Mouse (Mus musculus) gastrocnemius, postnatal 14 days (tissue): ENCODE results near the gene 1700001O22Rik. TPM values are rescaled to one million over a fixed set of nuclear protein-coding genes. Genes with fewer than 3 reads are reported as not detected.

ENCODE experiments used
- DNase-seq: peaks from one replicate; pipeline ENCODE4 v3.0.0; 2021; ENCODE audit warnings: mixed read lengths
- intact Hi-C: fragments of 180-260 bp; cut with DNase I; formaldehyde crosslinking; loops from one replicate; pipeline ENCODE4 v1.15.1; 2025; ENCODE audit warnings: low total_unique reads
- long read RNA-seq, 2 experiments: library from polyadenylated mRNA; stranded (forward); transcript quantifications; one replicate each; pipeline ENCODE4 v2.0.0; 2021
- total RNA-seq, 2 experiments: library from RNA; stranded (reverse); gene quantifications; 2 replicates each; pipeline ENCODE4 v1.2.3; 2021

Gene 1700001O22Rik
- total RNA-seq, result under 1 TPM; 0.44 to 0.45 TPM
- long read RNA-seq, experiment 1, result 0 reads
- long read RNA-seq, experiment 2, result 0 reads

DNA sequence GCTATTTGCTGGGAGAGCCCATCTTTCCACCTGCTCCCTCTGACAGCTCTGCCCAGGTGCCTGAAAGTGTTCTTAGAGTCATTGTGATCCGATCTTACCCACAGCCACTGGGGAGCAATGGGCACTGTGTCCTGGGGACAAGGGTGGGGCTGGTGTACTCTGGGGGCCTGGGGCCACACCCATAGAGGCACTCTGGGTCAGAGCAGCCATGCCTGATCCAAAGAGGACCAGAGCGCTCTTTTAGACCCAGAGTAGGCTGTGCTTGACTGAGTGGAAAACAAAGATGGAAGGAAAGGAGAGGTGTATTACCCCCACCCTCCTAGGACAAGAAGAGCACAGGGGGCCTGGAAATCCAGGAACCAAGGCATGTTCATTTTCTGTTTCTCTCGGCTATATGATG, at the start of gene 1700001O22Rik:
TSS of gene 1700001O22Rik (minus strand) at position 58 of the 400 bp plus-strand sequence.
- no peak for DNase-seq

GRCm38 (mm10) chr2:30852771-30853313, 49.4 kb upstream of the 1700001O22Rik start:
- intact Hi-C loops, result no loop called here
- no peak for DNase-seq

More for the DNA sequence above, at the start of gene 1700001O22Rik:
- intact Hi-C loops, result no loop called here

DNA sequence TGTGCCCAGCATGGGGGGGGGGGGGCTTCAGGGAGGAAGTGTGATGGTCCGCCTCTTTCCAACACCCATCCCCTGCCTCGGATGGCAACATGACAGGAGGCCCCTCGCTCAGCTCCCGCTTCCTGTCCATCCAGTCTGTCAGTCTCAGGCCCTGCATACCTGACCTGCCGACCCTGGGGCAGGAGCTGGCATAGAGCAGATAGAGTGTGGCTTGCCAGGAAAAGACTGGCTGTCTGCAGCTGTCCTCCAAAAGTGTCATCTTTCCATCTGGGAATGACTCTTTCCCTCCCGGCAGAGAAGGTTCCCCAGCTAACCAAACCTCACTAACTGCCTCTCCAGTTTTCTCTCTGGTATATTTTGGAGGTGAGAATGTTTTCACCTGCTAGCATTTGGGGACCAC, 47.1 kb upstream of the 1700001O22Rik start:
- no peak for DNase-seq
- intact Hi-C loops, result no loop called here

GRCm38 (mm10) chr2:30848184-30848583, 44.7 kb upstream of the 1700001O22Rik start:
- intact Hi-C loops, result no loop called here

GRCm38 (mm10) chr2:30846723-30847122, 43.3 kb upstream of the 1700001O22Rik start:
- intact Hi-C loops, result no loop called here

More at GRCm38 (mm10) chr2:30848184-30848583, 44.7 kb upstream of the 1700001O22Rik start:
- no peak for DNase-seq

GRCm38 (mm10) chr2:30846236-30846635, 42.8 kb upstream of the 1700001O22Rik start:
- intact Hi-C loops, result no loop called here
- DNase-seq, result no peak

More at GRCm38 (mm10) chr2:30846723-30847122, 43.3 kb upstream of the 1700001O22Rik start:
- DNase-seq, result no peak

DNA sequence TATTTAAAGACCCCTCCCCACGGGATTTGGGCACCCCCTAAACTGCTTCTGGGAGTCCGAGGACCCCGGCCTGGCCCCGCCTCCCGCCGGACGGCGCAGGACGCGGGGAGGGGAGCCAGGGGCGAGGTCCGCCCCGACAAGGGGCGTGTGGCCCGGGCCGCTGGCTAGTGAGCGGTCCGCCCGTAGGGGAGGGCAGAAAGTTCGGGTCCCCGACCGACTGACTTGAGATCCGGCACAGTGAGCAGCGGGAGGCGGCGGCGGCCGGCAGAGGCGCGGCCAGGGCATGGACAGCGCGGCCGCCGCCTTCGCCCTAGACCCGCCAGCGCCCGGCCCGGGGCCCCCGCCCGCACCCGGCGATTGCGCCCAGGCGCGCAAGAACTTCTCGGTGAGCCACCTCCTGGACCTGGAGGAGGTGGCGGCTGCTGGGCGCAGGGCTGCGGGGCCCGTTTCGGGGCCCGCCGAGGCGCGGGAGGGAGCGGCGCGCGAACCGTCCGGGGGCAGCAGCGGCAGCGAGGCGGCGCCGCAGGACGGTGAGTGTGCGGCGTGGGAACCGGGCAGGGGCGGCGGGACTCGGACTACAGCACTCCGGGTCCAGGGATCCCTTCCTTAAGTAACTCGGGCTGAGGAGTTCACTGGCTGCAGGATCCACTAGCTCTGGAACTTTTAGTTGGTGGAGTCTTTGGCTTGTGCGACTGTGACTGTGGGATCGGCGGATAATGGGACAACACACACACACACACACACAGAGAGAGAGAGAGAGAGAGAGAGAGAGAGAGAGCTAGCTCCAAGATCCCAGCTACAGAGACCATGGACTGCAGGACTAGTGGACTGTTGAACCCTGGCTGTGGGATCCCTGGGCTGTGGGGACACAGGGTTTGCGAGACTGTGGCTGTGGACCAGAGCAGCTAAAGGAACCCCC, 42.0 kb upstream of the 1700001O22Rik start:
- intact Hi-C loops, result no loop called here

DNA sequence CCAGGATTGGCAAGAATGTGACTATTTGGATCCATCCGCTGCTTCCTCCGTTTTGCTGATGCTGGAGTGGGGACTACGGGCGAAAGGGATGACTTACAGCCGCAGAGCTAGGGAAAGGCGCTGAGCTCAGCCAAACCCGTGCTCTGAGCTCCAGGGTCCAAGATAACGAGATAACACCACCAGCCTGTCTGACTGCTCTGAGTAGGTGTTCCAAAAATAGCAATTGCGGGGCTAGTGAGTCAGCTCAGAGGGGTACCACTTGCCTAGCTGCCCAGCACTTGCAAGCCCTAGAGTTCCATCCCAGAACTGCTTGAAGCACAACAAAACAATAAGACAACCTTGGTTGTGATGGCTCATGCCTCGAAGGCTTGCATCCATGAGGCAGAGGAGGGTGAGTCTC, 39.2 kb upstream of the 1700001O22Rik start:
- intact Hi-C loops, result no loop called here
- DNase-seq, result no peak

More for the DNA sequence above, 42.0 kb upstream of the 1700001O22Rik start:
- DNase-seq, result peak; percentile 53

DNA sequence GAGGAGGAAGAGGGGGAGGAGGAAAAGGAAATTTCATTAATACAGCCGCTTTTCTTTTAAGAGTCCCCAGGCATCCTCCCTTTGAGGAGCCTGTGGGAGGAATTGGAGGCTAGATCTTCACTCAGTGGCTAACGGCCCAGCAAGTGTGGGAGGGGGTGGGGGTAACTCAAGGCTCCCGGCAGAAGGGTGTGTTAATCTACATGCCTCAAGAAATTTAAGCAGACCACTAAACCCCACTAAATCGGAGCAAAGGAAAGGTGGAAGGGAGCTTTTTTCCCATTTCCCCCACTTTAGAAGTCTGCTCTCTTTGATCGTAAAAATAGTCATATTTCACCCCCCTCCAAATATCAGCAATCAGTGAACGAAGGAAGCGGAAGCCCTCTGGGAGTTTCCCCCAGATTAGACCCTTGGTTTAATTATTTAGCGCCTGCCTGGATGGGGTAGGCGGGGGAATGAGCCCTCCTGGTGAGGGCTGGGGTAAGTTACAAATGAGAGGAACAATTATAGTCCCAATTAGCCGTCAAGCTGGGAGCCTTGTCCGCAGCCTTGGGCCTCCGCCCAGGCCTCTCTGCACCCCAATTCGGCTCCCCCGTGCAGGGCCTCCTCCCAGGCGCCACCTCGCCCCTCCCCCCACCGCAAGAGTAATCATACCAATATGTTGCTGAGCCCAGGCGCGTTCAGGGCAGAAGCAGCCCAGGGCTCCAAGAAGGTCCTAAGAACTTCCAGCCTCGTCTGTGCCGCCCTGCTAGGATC, 33.0 kb upstream of the 1700001O22Rik start:
- intact Hi-C loops, result no loop called here
- DNase-seq, result no peak

GRCm38 (mm10) chr2:30834373-30835022, 31.0 kb upstream of the 1700001O22Rik start, which contains the start of gene Prrx2:
TSS of gene Prrx2 (plus strand) at chr2:30834972.
- DNase-seq, result no peak
- intact Hi-C loops, result no loop called here

GRCm38 (mm10) chr2:30833644-30834043, 30.2 kb upstream of the 1700001O22Rik start:
- intact Hi-C loops, result no loop called here
- no peak for DNase-seq

GRCm38 (mm10) chr2:30830283-30830795, 26.9 kb upstream of the 1700001O22Rik start, which contains the start of gene Asb6:
TSS of gene Asb6 (minus strand) at chr2:30830333.
- intact Hi-C loops, result no loop called here
- no peak for DNase-seq

DNA sequence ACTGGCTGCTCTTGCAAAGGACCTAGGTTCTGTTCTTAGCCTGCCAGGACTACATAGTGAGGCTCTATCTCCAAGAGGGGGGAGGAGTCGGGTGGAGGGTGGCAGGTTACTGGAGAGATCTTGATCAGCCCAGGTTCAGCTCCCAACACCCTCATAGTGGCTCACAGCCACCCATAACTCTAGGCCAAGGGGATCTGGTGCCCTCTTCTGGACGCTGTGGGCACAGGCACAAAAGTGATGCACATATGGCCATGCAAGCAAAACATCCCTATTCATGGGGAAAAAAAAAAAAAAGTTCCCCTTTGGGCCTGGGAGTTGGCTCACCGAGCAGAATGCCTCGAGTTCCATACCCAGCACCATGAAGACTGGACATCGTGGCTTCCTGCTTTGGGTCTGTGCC, 25.9 kb upstream of the 1700001O22Rik start:
- intact Hi-C loops, result loop anchor here (5.0 kb wide), 1 partner anchor 108 kb away; no protein-coding TSS in a partner anchor

DNA sequence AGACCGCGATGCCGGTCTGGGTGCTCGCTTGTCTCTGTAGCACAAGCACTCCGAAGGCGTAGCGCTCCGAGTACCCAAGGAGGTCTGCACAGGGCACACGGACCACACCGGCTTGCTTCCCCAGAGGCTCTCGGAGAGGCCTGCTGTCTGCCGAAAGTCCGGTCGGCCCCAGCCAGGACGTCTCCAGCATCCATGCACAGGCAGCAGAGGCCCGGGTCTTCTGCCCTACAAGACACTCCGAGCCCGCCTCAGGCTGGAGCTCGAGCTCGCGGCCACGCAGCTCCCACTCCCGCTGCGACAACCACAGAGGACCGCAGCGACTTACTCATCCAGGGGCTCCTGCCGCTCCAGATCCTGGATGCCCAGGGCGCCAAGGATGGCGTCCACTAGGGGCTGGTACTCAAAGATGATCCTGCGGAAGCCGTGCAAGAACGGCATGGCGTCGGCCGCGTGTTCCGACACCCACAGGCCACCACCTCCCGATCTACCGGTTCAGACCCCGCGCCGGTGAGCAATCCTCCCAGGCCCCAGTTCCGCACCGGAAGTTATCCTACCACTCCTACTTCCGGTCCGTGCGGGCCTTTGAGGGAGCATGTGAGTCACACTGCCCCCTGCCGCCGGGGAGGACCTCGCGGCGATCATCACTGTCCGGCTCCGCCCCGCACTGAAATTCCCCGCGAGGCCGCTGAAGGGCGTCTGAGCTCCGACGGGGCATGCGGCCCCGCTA, 24.5 kb upstream of the 1700001O22Rik start:
- DNase-seq, result peak; percentile 95
- intact Hi-C loops, result loop anchor here (5.0 kb wide), 1 partner anchor 109 kb away; no protein-coding TSS in a partner anchor

More for the DNA sequence above, 25.9 kb upstream of the 1700001O22Rik start:
- no peak for DNase-seq

- intact Hi-C loops, result loop anchor here (5.0 kb wide), 1 partner anchor 110 kb away; no protein-coding TSS in a partner anchor
- peak; percentile 54 for DNase-seq
Observed at GRCm38 (mm10) chr2:30826825-30827748, 23.6 kb upstream of the 1700001O22Rik start.

DNA sequence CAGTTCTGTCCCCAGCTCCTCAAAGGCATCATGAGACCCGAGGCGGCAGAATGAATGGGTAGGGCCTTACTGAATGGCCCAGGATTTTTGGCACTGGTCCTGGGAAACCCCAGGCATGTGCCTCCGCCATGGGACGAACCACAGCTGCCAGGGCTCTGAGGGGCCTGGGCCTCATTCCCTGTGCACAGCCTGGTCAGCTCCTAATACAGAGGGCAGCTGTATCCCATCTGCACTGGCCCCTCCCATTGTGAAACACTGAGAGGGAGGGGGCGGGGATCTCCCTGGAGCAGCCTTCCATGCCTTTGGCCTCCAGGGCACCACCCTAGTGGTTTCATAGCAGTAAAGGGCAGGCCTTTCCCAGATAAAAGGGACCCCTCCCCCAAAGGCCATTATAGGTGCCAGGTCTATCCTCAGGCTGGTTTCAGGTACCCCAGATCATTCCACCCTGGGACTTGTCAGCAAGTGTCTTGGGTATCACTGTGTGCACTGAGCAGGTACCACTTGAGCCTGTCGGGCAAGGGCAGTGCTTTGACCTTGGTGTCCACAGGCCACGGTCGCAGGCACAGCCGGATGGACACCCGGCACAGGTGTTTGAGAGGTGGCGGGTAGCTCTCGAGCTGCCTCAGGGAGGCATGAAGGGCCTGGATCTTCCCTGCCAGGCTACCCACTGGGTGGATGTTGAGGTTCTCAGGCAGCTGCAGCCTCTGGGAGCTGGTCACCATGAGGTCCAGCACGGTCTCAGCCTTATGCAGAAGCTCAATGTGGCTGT, 20.1 kb upstream of the 1700001O22Rik start:
- intact Hi-C loops, result no loop called here
- peak; percentile 57 for DNase-seq
